Mouse (Mus musculus) left cerebral cortex, postnatal 25 days (tissue): ENCODE measurements at regions not wholly inside any gene's neighbourhood (a gene's known extent, or its start where the extent isn't known, plus 50 kb on each side); places are given as distances from the start of the nearest gene placed in this dataset.

Experiments
- DNase-seq, 2 experiments: peaks; one replicate each; pipeline ENCODE4 v3.0.0; 2022; ENCODE audit warnings: low spot score in 2 of 2, mixed read lengths in 1 of 2
- intact Hi-C: fragments of 180-260 bp; cut with DNase I; formaldehyde crosslinking; loops from one replicate; pipeline ENCODE4 v1.15.1; 2025

DNA sequence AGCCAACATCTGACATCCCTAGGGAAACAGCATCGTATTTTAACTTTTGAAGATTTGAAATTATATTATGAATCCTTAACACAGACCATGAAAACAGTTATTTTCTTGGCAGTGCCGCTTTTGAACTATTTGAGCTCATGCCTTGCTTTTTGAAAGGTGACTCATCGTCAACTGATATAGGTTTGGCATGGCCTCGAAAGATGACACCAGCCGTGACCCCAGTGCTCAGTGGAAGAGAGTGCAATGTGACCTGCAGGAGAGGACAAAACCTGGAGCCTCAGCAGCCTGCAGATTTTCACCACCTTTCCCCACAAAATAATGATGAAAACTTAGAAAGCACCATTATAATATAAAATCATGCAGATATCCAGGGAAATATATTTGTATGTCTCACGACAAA is 312.8 kb downstream of the Ttll7 start:
- no peak for DNase-seq
- intact Hi-C loops: no loop called here

DNA sequence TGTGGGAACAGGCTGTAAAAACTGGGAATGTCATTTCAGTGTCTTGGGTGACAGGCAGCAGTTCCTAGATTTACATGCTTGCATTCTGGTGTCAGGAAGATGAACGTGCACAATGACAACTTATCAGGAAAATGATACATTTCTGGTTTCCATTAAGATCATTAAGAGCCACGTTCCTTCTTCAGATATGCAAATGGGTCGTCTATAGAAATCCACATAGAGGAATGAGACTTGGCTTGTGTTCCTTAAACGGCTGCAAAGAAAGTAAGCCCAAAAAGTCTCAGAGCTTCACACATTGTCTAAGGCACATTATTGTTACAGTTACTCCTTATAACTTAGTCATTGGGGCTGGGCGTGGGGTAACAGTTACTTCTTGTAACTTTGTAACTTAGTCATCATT is 314.4 kb downstream of the Ttll7 start:
- intact Hi-C loops: no loop called here
- DNase-seq: no peak

- no peak for DNase-seq
- intact Hi-C loops: no loop called here
Observed at GRCm38 (mm10) chr3:147169215-147169614, 317.0 kb downstream of the Ttll7 start.

DNA sequence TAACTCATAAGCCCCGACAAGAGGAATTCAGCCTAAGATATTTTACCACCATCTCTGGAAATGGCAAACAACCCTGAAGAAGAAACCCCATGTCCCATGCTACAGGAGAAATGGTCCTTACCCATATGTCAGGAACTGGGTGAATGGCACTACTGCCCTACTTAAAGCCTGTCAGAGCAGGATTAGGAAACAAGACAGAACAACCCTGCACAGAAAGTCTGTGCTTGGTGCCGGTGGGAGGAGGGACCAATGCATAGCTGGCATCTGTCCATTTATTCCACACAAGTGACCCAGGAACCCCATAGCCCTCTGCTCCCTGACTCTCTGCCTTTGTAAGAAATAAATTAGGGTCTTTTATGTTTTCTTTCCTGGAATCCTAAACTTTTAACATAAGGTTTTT is 317.9 kb downstream of the Ttll7 start:
- DNase-seq: no peak
- intact Hi-C loops: no loop called here

GRCm38 (mm10) chr3:147178746-147179145 is 326.6 kb downstream of the Ttll7 start:
- intact Hi-C loops: no loop called here
- peak; percentile 24 to 65 for DNase-seq

GRCm38 (mm10) chr3:147180711-147181110 is 328.5 kb downstream of the Ttll7 start:
- intact Hi-C loops: no loop called here
- no peak for DNase-seq

DNA sequence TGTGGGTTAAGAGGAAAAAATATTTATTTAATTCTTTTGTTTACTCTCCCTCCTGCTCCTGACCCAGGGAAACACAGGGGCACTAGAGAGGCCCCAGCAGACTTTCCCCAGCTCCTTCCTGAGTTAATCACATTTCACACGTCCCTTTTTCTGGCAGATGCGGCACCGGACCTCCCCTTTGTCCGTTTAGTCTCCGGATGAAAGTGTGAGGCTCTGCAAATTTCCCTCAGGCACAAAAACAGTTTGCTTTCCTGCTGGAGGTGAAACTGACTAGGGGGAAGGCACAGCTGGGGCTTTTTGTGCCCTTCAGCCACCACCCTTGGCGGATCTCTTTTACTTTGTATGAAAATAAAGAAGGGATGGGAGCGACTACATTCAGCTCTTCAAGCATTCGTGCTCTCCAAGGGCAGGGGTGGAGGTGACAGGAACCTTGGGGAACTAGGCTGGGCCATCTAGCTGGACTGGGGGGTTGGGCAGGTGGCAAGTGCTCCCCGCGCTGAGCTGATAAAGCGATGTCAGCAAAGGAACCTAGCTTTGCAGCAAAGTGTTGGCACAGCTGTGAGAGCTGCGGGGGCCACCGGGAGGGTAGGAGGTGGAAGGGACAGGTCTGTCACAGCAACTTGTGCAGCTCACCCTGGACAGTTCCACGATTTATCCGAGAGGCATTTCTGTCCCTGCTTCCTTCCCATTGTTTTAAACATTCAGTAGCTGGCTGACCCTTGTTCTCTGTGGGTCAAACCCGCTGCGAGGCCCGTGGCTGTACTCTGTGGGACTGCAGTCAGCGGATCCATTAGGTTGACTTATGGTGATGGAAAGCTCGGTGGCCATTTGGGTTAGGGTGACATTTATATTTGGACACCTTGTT is 329.6 kb downstream of the Ttll7 start:
- DNase-seq: no peak
- intact Hi-C loops: no loop called here

DNA sequence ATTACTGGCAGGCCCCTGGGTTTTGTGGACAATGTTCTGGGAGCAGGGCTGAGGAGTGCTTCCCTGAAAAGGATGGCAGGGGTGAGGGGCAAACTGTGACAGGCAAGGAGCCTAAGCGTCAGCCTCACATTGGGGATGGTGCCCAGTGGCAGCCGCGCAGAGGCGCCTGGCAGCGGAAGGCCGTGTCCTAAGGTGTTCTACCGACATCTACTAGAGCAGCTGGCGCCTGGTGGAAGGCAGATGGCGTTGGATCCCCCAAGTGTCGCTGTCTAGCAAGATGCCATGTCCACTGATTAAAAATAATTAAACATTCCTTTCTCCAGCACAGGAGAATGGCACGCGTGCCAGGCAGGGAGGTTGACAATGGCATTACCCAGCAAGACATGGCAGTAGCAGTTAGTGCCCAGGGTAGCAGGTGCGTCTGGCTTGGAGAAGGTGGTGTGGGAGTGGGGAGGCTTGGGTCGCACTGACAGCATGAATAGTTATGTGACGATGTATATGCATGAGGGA is 330.3 kb downstream of the Ttll7 start:
- intact Hi-C loops: no loop called here
- DNase-seq: peak in 1 of 2 experiments; percentile 50

DNA sequence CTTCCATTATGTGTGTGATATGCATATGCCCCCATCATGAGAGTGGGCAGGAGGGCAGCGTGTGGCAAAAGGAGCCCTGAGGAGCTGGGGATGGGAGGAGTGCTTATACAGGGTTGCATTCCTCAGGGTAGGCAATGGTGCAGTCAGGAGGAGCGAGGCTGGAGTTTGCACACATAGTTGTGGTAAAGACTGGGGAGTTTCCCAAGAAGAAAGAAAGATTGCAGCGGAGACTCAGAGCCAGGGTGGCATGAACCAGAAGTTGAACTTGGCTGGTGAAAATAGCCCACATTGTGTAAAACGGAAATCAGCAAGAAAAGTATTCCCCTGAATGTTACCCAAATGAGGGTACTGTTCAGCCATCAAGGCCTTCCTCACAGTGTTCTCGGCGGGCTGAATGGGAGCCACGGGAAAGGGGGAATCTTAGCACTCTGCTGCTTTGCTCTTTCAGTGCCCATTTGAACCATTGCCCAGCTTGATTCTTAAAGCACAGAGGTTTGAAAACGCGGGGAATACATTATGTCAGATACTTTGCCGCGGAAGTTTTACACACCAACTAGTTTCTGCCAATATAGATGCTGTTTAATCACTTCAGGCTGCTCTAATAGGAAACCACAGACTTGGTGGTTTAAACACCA is 331.6 kb downstream of the Ttll7 start:
- DNase-seq: no peak
- intact Hi-C loops: no loop called here

DNA sequence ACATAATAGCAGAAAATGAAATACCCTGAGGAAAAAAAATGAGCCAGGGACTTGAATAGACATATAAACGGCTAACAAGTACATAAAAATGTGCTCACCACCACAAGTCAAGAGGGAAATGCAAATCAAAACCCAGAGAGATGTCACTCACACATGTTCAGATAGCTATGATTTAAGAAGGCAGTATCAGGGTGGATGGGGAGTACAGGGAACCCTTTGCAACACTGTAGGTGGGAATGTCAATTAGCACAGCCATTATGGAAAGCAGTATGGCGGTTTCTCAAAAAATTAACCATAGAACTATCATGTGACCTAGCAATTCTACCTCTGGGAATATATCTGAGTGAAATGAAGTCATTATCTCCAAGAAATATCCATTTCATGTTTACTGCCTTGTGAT is 337.6 kb downstream of the Ttll7 start:
- DNase-seq: no peak
- intact Hi-C loops: no loop called here

DNA sequence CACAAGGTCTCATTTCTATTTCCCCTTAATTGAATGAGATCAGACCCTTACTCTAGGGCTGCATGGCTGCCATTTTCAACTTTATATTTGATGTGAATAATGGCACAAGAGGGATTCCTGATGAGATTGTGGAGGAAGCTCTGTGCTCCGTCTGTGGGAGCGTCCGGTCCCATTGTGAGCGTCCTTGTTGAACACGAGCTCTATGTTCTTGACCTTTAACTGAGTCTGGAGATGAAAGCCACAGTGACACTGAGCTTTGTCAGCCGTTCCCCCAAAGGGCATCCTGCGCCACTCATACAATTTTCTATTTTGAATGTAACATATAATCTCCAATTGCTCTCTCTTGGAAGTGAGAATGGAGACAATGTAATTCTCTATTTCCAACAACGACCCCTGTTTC is 344.5 kb downstream of the Ttll7 start:
- no peak for DNase-seq
- intact Hi-C loops: no loop called here

DNA sequence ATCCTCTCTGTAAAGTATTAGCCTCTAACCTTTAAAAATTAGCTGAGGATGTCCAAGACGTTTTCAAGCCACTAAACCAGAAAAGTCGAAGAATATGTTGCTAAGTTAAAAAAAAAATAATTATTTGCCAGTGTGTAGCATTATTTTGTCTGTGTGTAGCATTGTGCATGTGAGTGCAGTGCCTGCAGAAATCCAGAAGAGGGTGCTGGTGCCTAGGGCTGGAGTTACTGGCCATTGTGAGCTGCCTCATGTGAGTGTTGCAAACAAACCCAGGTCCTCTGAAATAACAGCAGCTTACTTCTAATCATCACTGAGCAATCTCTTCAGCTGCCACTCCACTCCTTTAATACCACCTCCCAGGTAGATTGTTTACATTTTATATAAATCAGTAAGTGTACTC is 345.0 kb downstream of the Ttll7 start:
- DNase-seq: no peak
- intact Hi-C loops: no loop called here

GRCm38 (mm10) chr3:147211127-147211940 is 359.2 kb downstream of the Ttll7 start:
- intact Hi-C loops: no loop called here
- no peak for DNase-seq

DNA sequence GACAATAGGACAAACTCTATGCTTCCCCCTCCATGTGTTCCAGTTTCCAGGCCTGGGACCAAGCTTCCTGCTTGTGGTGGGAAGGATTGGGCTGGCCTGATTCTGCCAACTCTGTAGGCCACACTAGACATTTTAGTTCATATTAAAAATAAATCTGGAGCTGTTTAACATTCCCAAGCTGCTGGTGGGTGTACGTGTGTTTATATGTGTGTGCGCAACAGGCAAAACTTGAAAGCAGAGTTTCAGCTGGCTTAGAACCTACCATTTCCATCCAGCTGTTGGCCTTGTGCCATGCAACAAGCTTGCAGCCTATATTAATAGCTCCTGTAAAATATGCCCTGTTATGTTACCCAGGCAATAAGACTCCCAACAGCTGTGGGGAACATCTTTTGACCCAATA is 376.5 kb downstream of the Ttll7 start:
- intact Hi-C loops: no loop called here
- peak; percentile 23 to 70 for DNase-seq

DNA sequence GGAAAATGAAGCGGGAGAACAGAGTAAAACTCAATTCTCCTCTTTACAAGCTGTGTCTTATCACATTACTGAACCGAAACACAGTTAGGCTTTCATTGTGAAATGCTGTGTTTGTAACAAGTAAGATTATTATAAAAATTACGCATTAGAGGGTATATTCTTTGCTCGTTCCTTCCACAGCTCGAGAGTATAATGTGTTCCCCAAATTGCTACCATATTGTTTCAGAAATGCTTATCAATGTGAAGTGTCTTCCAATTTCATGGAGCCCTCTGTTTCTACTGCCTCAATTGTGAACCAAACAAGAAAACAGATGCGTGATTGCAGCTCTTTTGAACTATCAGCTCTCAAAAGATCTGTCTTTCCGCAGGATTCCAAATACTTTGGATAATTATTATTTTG is 378.4 kb downstream of the Ttll7 start:
- DNase-seq: no peak
- intact Hi-C loops: no loop called here

DNA sequence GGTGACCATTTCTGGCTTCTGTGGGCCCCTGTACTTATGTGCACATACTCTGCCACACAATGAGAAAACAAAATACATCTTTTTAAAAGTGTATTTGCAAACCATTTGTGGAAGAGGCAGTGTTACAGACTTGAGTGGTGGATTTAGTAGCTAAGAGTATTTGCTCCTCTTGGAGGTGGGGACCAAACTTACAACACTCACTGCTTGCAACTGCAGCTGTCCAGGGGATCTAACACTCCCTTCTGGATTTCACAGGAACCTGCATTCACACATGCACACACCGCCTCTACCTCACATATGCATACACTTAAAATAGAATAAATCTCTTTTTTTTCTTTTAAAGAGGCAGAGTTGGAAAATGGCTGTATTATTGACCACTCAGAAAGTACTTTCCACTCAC is 386.2 kb downstream of the Ttll7 start:
- no peak for DNase-seq
- intact Hi-C loops: no loop called here

GRCm38 (mm10) chr3:147240651-147241050 is 388.5 kb downstream of the Ttll7 start:
- intact Hi-C loops: no loop called here
- no peak for DNase-seq

DNA sequence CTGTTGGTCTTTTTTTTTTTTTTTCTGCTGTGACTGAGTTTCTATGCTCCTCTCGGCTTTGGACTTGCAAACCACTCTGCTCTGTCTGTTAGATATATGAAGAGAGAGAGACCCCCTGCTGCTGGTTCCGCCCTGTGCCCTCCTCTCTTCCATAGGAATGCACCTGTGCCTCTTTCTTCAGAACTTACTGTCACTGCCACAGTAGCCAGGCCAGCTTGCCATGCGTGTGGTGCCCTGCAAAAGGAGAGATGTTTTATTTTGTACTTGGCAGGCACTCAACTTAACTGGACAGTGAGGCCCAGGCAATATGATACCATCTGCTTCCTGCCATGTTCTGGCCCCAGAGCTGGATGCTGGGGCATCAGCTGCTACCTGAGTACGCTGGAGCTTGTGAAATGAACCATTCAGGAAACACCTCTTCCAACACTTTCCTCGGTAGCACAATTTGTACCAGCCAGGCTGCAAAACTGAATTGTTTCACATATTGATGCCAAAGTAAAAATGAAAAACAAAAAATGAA is 392.8 kb downstream of the Ttll7 start:
- DNase-seq: no peak
- intact Hi-C loops: no loop called here

DNA sequence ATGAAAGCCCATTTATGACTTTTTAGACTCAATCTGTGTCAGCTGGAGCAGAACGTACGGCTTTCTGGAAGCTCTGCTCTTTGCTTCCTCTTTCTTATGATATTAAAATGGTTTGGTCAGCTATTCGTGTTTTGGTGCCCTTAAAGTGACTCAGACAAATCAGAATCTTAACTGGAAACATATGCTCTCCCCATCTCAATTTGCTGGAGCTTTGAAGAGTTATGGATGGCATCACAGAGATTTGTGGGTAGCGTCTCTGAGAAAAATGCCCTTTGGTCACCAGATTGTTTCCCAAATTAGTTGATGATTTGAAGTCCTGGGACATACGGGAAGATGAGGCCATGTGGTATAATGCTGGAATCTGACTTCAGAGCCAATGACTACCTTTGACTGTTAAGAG is 394.0 kb downstream of the Ttll7 start:
- DNase-seq: no peak
- intact Hi-C loops: no loop called here

DNA sequence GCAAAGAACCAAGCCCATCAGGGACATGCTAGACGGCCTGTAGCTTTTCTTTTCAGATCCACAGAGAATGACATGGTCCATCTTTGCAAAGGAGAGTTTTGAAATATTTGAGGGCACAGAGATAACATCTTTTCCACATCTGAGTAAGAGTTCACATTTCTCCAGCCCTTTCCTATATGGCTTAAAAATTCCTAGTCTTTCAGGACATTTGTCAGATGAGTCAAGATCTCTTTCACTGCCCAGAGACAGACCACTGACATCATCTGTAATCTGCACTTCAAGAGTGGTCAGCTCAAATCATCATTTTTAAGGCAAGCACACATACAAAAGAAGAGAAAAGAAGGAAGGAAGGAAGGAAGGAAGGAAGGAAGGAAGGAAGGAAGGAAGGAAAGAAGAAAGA is 397.3 kb downstream of the Ttll7 start:
- DNase-seq: no peak
- intact Hi-C loops: no loop called here
